Mouse (Mus musculus) bone marrow, adult 2 months (tissue): ENCODE measurements around the gene Zcchc24. TPM values are rescaled to one million over a fixed set of nuclear protein-coding genes. Genes with fewer than 3 reads are reported as not detected.

ENCODE experiments used
- H3K27ac ChIP-seq: fragments of 200-500 bp; 2 replicates; pipeline ENCODE4 v1.5.1; 2012; ENCODE audit warnings: low read depth, mild to moderate bottlenecking, control low read depth, inconsistent platforms, low read length; ENCODE audit not compliant: control insufficient read depth, poor library complexity, insufficient read depth
- H3K4me1 ChIP-seq: fragments of 200-500 bp; 2 replicates; pipeline ENCODE4 v1.6.1; 2011; ENCODE audit warnings: low read length; ENCODE audit not compliant: control insufficient read depth, insufficient read depth
- H3K4me3 ChIP-seq: fragments of 200-500 bp; replicated peaks from 2 replicates; pipeline ENCODE3; 2011; ENCODE audit warnings: mild to moderate bottlenecking, low read depth, low read length, control low read depth; ENCODE audit not compliant: control insufficient read depth
- CTCF ChIP-seq: fragments of 200-500 bp; IDR thresholded peaks from 2 replicates; pipeline ENCODE4 v1.5.1; 2011; ENCODE audit warnings: low read length, control low read depth; ENCODE audit not compliant: control insufficient read depth, insufficient read depth
- POLR2A ChIP-seq: fragments of 200-500 bp; IDR thresholded peaks from 2 replicates; pipeline ENCODE4 v1.6.1; 2011; ENCODE audit warnings: low read depth, mild to moderate bottlenecking, control low read depth, low read length, borderline replicate concordance; ENCODE audit not compliant: control insufficient read depth
- WGBS: fragments of 180-500 bp; shearing (Covaris S2); methylation state at CpG from one replicate; pipeline ENCODE4 v1.1.7; 2018; 5-methylcytosine and 5-hydroxymethylcytosine counted together
- polyA plus RNA-seq: library from polyadenylated mRNA; stranded (reverse); fragments of >200 nt; gene quantifications from 2 replicates; pipeline ENCODE4 v1.2.4, GENCODE M21; 2011; ENCODE audit warnings: low replicate concordance; ENCODE audit not compliant: missing spikeins, insufficient read depth, insufficient read length

Gene Zcchc24
- polyA plus RNA-seq, 1 experiment: 13.5 TPM

DNA sequence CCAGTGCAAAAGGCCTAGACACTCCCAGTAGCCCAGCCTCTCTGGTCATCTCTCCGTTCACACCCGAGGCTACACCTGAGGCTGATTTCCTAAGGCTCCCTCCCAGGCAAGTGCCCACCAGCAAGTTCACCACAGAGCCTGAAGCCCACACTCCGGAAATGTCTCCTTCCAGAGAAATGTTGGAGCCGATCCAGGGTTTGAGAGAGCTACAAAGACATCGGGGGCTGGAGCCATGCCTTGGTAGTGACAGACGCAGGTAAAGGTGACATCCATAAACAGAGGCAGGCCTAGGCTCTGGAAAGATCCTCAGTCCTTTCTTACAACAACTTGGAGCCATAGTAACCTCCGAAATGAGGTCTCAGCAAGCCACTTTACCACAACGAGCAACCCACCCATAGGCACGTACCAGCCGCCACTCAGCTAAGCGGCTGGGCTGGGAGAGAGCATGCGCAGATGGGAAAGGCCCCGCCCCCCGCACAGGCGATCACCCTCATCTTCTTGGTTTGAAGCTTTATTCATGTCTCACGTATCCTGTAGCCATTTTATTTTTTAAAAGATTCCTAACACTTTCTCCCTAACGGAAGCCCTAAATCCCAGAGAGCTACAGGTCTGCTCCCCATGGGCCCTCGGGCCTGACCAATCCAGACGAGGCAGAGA is 103.4 kb downstream of the Zcchc24 start:
- H3K4me1 ChIP-seq: no peaks in the 10 kb centered on the region
- TF ChIP-seq POLR2A: no peak
- no peak overlapping the region for H3K4me3 ChIP-seq
- no peak overlapping the region for H3K27ac ChIP-seq
- 89% methylated on average over 19 of the region's 19 CpGs for WGBS

DNA sequence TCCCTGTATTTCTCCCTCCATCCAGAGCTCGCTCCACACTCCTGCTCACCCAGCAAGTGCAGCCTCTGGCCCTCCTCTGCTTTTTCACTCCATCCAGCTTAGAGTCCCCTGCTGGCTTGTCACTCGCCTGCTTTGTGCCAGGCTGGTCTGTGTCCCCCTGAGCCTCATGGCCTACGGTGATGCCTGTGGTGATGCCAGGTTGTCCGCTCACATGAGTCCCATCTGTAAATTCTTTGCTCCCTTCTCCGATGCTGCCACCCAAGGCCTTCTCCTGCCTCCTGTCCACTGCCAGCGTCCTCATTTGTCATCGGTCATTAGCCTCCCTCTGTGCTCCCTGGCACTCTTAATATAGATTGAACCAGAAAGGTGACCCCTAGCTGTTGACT is 104.5 kb downstream of the Zcchc24 start:
- H3K27ac ChIP-seq: no peak overlapping the region; the same call in 1 of the 2 replicates
- no peak overlapping the region for H3K4me3 ChIP-seq
- no peak for TF ChIP-seq CTCF
- TF ChIP-seq POLR2A: no peak
- no peaks in the 10 kb centered on the region for H3K4me1 ChIP-seq
- WGBS: 89% methylated on average over 7 of the region's 7 CpGs

DNA sequence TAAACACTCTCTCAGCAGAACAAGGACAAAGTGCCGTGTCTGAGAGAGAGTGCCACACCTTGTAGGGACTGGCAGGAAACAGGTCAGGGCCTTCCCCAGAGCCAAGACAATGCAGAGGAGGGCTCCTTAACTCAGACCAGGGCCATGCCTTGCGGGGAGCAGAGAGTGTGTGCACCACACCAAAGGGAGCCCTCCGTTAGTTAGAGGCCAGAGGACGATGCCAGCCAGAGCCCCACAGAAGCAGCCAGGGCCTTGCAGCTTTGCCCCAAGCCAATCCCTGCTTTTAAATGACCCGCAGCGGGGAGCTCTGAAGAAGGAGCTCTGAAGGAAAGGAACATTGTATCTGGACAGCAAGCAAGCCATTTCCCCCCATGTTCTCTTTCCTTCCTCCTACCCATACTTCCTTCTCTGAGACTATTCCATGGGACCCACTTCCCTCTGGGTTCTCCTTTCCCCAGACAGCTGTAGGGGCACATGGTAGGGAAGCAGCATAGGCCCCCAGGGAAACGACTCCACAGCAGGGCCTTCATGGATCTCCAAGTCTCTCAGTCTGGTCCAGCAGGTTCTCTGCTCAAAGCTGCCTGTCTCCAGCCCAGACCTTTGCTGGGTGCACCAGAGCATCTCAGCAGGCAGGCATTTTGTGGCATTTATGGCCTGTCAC is 105.1 kb downstream of the Zcchc24 start:
- no peak for TF ChIP-seq POLR2A
- WGBS: 78% methylated on average over 7 of the region's 7 CpGs

More for the DNA sequence above, 105.1 kb downstream of the Zcchc24 start:
- Histone ChIP-seq H3K4me1 (no peaks in the 10 kb centered on the region), H3K4me3 (no peak overlapping the region), H3K27ac (no peak overlapping the region; the same call in 1 of the 2 replicates)

Other genes starting within 250 kb of the Zcchc24 start
- 22.2 and 34.3 TPM in 2 replicates for gene Ppif, start 74.9 kb downstream of the Zcchc24 start, polyA plus RNA-seq
- 19.9 and 43.0 TPM in 2 replicates for gene Anxa11, start 73.1 kb upstream of the Zcchc24 start, polyA plus RNA-seq
- not detected in 2 replicates for gene Plac9a, start 134.1 kb upstream of the Zcchc24 start, polyA plus RNA-seq
- gene Tmem254a, start 158.6 kb upstream of the Zcchc24 start, polyA plus RNA-seq: not detected in 2 replicates
- gene Cphx1, start 169.3 kb upstream of the Zcchc24 start, polyA plus RNA-seq: not detected in 2 replicates
- gene Duxbl1, start 209.5 kb upstream of the Zcchc24 start, polyA plus RNA-seq: not detected in 2 replicates